Comparison of ENCODE assay signal across 16 mouse cellular contexts in the genomic region with DNA sequence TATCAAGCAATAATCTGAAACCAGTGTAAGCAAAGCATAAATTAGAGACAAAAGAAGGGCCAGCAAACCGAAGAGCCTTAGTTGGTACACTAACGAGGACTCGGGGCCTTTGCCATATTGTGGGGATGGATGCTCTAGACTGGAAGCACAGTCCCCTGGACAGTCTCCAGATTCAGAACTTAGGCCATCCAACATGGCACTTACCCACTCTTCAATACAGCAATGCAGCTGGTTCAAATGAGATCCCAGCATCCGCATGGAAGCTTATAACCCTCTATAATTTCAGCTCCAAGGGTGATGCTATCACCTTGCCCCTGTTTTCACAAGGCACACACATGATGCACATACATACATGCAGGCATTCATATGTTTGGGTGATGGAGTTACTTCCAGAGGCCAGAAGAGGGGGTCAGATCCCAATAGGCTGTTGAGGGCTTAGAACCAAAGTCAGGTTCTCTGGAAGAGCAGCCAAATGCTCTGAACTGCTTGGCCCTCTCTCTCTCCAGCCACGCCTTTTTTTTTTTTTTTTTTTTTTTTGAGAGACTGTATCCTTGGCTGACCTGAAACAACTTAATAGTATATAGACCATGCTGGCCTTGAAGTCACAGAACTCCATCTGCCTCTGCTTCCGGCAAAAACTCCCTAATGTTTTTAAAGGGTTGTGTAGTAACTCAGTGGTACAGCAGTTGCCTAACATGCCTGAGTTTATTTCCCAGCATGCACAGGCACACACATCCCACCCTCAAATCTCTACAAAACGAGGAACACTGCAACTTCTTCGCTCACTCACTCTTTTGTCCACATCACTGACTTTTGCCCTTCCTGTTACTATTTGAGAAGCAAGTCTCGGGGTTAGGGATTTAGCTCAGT. TPM values are rescaled to one million over a fixed set of nuclear protein-coding genes. Genes with fewer than 3 reads are reported as not detected.
DNase-seq lines count a peak whose midpoint lies in the region; ATAC-seq and TF ChIP-seq lines count a peak whose summit lies in the region.
"Had no signal": no experiment of that assay in that cellular context is flagged by ENCODE, and none has a peak within 500 bp of the region (broad histone marks: within the 10 kb centered on the region; RNA-seq: fewer than 3 reads in every experiment).

No protein-coding gene starts in this region.

- intact Hi-C loops in gastrocnemius, adult 2 months (cut with DNase I), result no loop called here

- H3K4me3 ChIP-seq in gastrocnemius, adult 2 months, result no peak overlapping the region
- no peak overlapping the region for H3K4me3 ChIP-seq in lung, postnatal 0 days (ENCODE audit: low read depth, low read length)
- no peak overlapping the region for H3K4me3 ChIP-seq in liver, postnatal 0 days (ENCODE audit: low read depth, low read length)

- no peak overlapping the region for H3K4me2 ChIP-seq in lung, postnatal 0 days (replicated peaks; ENCODE audit: low read depth, low read length)
- H3K4me2 ChIP-seq in liver, postnatal 0 days (ENCODE audit: low read depth, low read length), result no peak overlapping the region

- no peak overlapping the region for H3K9ac ChIP-seq in lung, postnatal 0 days (replicated peaks; ENCODE audit: low read depth)
- no peak overlapping the region for H3K9ac ChIP-seq in liver, postnatal 0 days (replicated peaks)
- H3K9ac ChIP-seq: forebrain, postnatal 0 days had no signal

- no peaks in the 10 kb centered on the region for H3K36me3 ChIP-seq in lung, postnatal 0 days (ENCODE audit: insufficient read depth, low read length)
- H3K36me3 ChIP-seq in liver, postnatal 0 days (replicated peaks; ENCODE audit: insufficient read depth, low read length), result no peaks in the 10 kb centered on the region

- H3K9me3 ChIP-seq in lung, postnatal 0 days (ENCODE audit: low read length), result no peaks in the 10 kb centered on the region
- no peaks in the 10 kb centered on the region for H3K9me3 ChIP-seq in liver, postnatal 0 days (ENCODE audit: low read length)

- TF ChIP-seq CTCF in gastrocnemius, adult 2 months (IDR thresholded peaks at IDR 0.05), result peak; percentile 40
- peak; percentile 61 for TF ChIP-seq CTCF in lung, postnatal 0 days (IDR thresholded peaks at IDR 0.05)
- peak; percentile 60 for TF ChIP-seq CTCF in liver, postnatal 0 days (IDR thresholded peaks at IDR 0.05; ENCODE audit: low read depth)

- WGBS in lung, postnatal 0 days, result 66% methylated on average over 9 of the region's 9 CpGs
- WGBS in liver, postnatal 0 days (ENCODE audit: insufficient replicate concordance), result 64% methylated on average over 9 of the region's 9 CpGs

- H3K27ac ChIP-seq in gastrocnemius, adult 2 months, result peak overlapping the region; percentile 93
- 0 out of 2 replicates have a peak overlapping the region, but pooled peaks have one; percentile 9 for H3K27ac ChIP-seq in lung, postnatal 0 days (ENCODE audit: low read length)
- peak overlapping the region; percentile 44; the same call in 1 of the 2 replicates for H3K27ac ChIP-seq in liver, postnatal 0 days (ENCODE audit: low read depth)

- H3K27me3 ChIP-seq in lung, postnatal 0 days (replicated peaks; ENCODE audit: insufficient read depth, low read length), result no peaks in the 10 kb centered on the region
- H3K27me3 ChIP-seq in liver, postnatal 0 days (ENCODE audit: insufficient read depth, low read length), result no peaks in the 10 kb centered on the region
- H3K27me3 ChIP-seq: Patski had no signal

- ATAC-seq in lung, postnatal 0 days, result no peak
- ATAC-seq in liver, postnatal 0 days, result no peak
- ATAC-seq: forebrain, postnatal 0 days; inflammation-experienced regulatory T-cells, adult 6 months; Patski had no signal

- H3K4me1 ChIP-seq in lung, postnatal 0 days (ENCODE audit: insufficient read depth, low read depth, low read length), result peaks cover 13% of the 10 kb centered on the region; the same call in 1 of the 2 replicates
- peaks cover 58% of the 10 kb centered on the region for H3K4me1 ChIP-seq in liver, postnatal 0 days (ENCODE audit: insufficient read depth)

- TF ChIP-seq EP300 in lung, postnatal 0 days (IDR thresholded peaks at IDR 0.05), result no peak
- TF ChIP-seq EP300 in liver, postnatal 0 days (IDR thresholded peaks at IDR 0.05; ENCODE audit: low read depth), result no peak

- DNase-seq in gastrocnemius, adult 2 months, result no peak
- no peak for DNase-seq in gastrocnemius, adult 8-10 months (ENCODE audit: low spot score in 2 of 2)
- peak; percentile 54 for DNase-seq in lung, postnatal 0 days (ENCODE audit: low spot score)
- DNase-seq in lung, adult 18-20 months, result no peak
- no peak for DNase-seq in liver, postnatal 0 days
- DNase-seq in thymus, postnatal 0 days (ENCODE audit: low spot score), result no peak
- no peak for DNase-seq in adrenal gland, postnatal 36 days
- DNase-seq in adrenal gland, postnatal 25 days, result no peak
- DNase-seq: adrenal gland, adult 8-10 months; forebrain, postnatal 0 days; kidney, postnatal 36 days; layer of hippocampus, postnatal 36 days; lung, postnatal 4 days; right cerebral cortex, adult 18-20 months had no signal

RNA-seq across cellular contexts. Expression of a gene that starts 36.9 kb away (rescaled TPM):
- 10 to 100 TPM; 43.7 to 70.1 TPM for total RNA-seq in gastrocnemius, adult 2 months (2021)
- total RNA-seq in gastrocnemius, adult 8-10 months (2022), result 10 to 100 TPM; 45.3 to 58.5 (median 48.2) TPM
- 46.7 and 51.7 TPM in 2 replicates for polyA plus RNA-seq in lung, postnatal 0 days (2015; fragmentation: Nextera tagmentation; extraction: Ambion mirVana)
- polyA plus RNA-seq in liver, postnatal 0 days (2015; fragmentation: Nextera tagmentation; extraction: Ambion mirVana), result 20.6 and 24.3 TPM in 2 replicates
- 24.7 and 24.8 TPM in 2 replicates for polyA plus RNA-seq in thymus, postnatal 0 days (2015; fragmentation: Nextera tagmentation; extraction: Ambion mirVana)
- total RNA-seq in adrenal gland, postnatal 36 days (2021), result 10 to 100 TPM; 85.6 to 94.3 TPM
- 80.8 and 94.8 TPM in 2 replicates for total RNA-seq in adrenal gland, postnatal 25 days (2021)

Comparison
In these comparisons a context has a peak if more than half of its experiments do, and no peak if none do; other contexts are left out.
1. H3K27ac ChIP-seq: peak in every context shown above with its lines; median percentile 93 in gastrocnemius, adult 2 months; 44 in liver, postnatal 0 days; 9 in lung, postnatal 0 days.